In genomic region chr1:36145050-36145449, GRCm38 (mm10) we compare ENCODE assay signal across 9 mouse cellular contexts.
DNase-seq lines count a peak whose midpoint lies in the region; ATAC-seq lines count a peak whose summit lies in the region.
"Had no signal": no experiment of that assay in that cellular context is flagged by ENCODE, and none has a peak within 500 bp of the region (broad histone marks: within the 10 kb centered on the region; RNA-seq: fewer than 3 reads in every experiment).

No protein-coding gene starts in this region.

- H3K4me3 ChIP-seq in midbrain, embryonic 15.5 days: no peak overlapping the region
- H3K4me3 ChIP-seq in midbrain, embryonic 10.5 days: no peak overlapping the region
- H3K4me3 ChIP-seq in forebrain, embryonic 13.5 days: no peak overlapping the region
- H3K4me3 ChIP-seq: stomach, embryonic 15.5 days had no signal

- H3K4me1 ChIP-seq in midbrain, embryonic 15.5 days: no peaks in the 10 kb centered on the region
- H3K4me1 ChIP-seq in midbrain, embryonic 10.5 days: no peaks in the 10 kb centered on the region
- no peaks in the 10 kb centered on the region for H3K4me1 ChIP-seq in forebrain, embryonic 13.5 days
- H3K4me1 ChIP-seq: stomach, embryonic 15.5 days had no signal

- H3K4me2 ChIP-seq in midbrain, embryonic 15.5 days: no peak overlapping the region
- no peak overlapping the region for H3K4me2 ChIP-seq in forebrain, embryonic 13.5 days
- H3K4me2 ChIP-seq: stomach, embryonic 15.5 days had no signal

- ATAC-seq in midbrain, embryonic 15.5 days (replicated peaks): 0 out of 2 replicates have a peak, but pooled peaks have one; percentile 50
- ATAC-seq in forebrain, embryonic 13.5 days: no peak

- no peak overlapping the region for H3K27ac ChIP-seq in midbrain, embryonic 15.5 days
- H3K27ac ChIP-seq in midbrain, embryonic 10.5 days (replicated peaks): no peak overlapping the region
- H3K27ac ChIP-seq in forebrain, embryonic 13.5 days: no peak overlapping the region
- H3K27ac ChIP-seq: stomach, embryonic 15.5 days had no signal

- peak; percentile 39 for DNase-seq in gastrocnemius, postnatal 10 days
- DNase-seq in gastrocnemius, postnatal 4 days (ENCODE audit: low spot score in 2 of 2): no peak
- no peak for DNase-seq in midbrain, embryonic 10.5 days (ENCODE audit: low spot score)
- peak; percentile 55 for DNase-seq in embryo, embryonic 10.5 days (ENCODE audit: low spot score)
- DNase-seq in left cerebral cortex, postnatal 14 days (ENCODE audit: low spot score in 2 of 2): peak; percentile 74
- DNase-seq in telencephalon, adult 2 months (ENCODE audit: low read depth, low spot score): peak; percentile 23

- no peak overlapping the region for H3K9ac ChIP-seq in midbrain, embryonic 15.5 days
- H3K9ac ChIP-seq in forebrain, embryonic 13.5 days: no peak overlapping the region
- H3K9ac ChIP-seq: stomach, embryonic 15.5 days had no signal

- H3K27me3 ChIP-seq in midbrain, embryonic 15.5 days (replicated peaks): no peaks in the 10 kb centered on the region
- no peaks in the 10 kb centered on the region for H3K27me3 ChIP-seq in midbrain, embryonic 10.5 days (ENCODE audit: low read depth, poor library complexity, severe bottlenecking)
- H3K27me3 ChIP-seq in forebrain, embryonic 13.5 days: no peaks in the 10 kb centered on the region
- H3K27me3 ChIP-seq: stomach, embryonic 15.5 days had no signal

- 21% methylated on average over 1 of the region's 1 CpGs for WGBS in midbrain, embryonic 15.5 days
- WGBS in midbrain, embryonic 10.5 days: 54% methylated on average over 1 of the region's 1 CpGs
- WGBS in forebrain, embryonic 13.5 days: 39% methylated on average over 1 of the region's 1 CpGs

- peaks cover 26% of the 10 kb centered on the region for H3K36me3 ChIP-seq in midbrain, embryonic 15.5 days (replicated peaks)
- peaks cover 99% of the 10 kb centered on the region for H3K36me3 ChIP-seq in midbrain, embryonic 10.5 days
- H3K36me3 ChIP-seq in forebrain, embryonic 13.5 days (ENCODE audit: poor library complexity, severe bottlenecking): peaks cover 80% of the 10 kb centered on the region

- intact Hi-C loops in left cerebral cortex, postnatal 14 days (cut with DNase I): loop anchor here (5.0 kb wide), 1 partner anchor 132 kb away; no protein-coding TSS in a partner anchor

- H3K9me3 ChIP-seq in midbrain, embryonic 15.5 days: no peaks in the 10 kb centered on the region
- H3K9me3 ChIP-seq in midbrain, embryonic 10.5 days (replicated peaks): no peaks in the 10 kb centered on the region
- H3K9me3 ChIP-seq in forebrain, embryonic 13.5 days (replicated peaks): no peaks in the 10 kb centered on the region
- H3K9me3 ChIP-seq: stomach, embryonic 15.5 days had no signal

Comparison
In these comparisons a context has a peak if more than half of its experiments do, and no peak if none do; other contexts are left out.
1. DNase-seq: peak in gastrocnemius, postnatal 10 days (single experiment), embryo, embryonic 10.5 days (single experiment), left cerebral cortex, postnatal 14 days (2 of 2) and telencephalon, adult 2 months (single experiment); none in gastrocnemius, postnatal 4 days (0 of 2) and midbrain, embryonic 10.5 days (single experiment).